Mouse (Mus musculus): Measurements from ENCODE around the gene Mapk8ip3. TPM values are rescaled to one million over a fixed set of nuclear protein-coding genes. Genes with fewer than 3 reads are reported as not detected.

Mapk8ip3 gene
- polyA plus RNA-seq, 1 experiment from 2014 or later, result 38.3 TPM

DNA sequence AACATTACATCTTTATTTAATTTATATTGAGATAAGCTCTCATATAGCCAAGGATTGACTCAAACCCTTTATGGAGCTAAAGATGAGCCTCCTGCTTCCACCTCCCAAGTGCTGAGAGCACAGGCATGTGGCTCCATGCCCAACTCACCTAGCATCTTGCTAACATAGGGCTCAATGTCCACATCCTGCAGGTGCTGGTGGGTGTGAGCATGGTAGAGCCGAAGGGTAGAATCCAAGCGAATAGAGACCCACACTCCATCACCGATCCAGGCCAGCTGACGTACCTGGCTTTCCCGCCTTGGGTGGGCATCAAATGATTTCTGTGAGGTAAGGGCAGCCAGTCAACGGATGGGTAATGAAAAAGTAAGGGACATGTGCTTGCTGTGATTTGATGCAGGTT is 36.8 kb downstream of the Mapk8ip3 start:
- Histone ChIP-seq H3K9ac (no peak overlapping the region), H3K9me3 (replicated peaks) (no peaks in the 10 kb centered on the region), H3K4me3 (replicated peaks) (no peak overlapping the region), H3K27me3 (no peaks in the 10 kb centered on the region), H3K27ac (replicated peaks) (no peak overlapping the region), H3K36me3 (peaks cover 77% of the 10 kb centered on the region), H3K4me1 (peaks cover 30% of the 10 kb centered on the region), H3K4me2 (replicated peaks) (no peak overlapping the region)
- WGBS, result 89% methylated on average over 6 of the region's 6 CpGs
- no peak for ATAC-seq (ENCODE audit: insufficient number of reproducible peaks, low FRiP score, low TSS enrichment, low read depth)

DNA sequence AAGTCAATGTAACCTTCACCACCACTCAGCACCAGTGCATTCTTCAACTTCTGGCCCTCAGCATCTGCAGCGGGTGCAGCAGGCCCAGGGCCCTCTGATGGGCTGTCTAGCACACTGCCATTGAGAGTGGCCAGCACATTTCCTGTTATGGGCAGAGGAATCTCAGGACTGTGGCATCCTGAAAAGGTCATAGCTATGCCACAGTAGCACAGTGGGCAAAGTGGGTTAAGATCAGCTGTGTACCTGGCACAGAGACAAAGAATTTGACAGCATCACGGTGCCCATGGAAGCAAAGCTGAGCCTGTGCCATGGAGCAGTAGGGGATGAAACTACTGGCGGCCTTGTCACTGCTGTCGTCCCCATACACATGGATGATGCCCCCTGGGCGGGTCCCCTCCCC is 37.6 kb downstream of the Mapk8ip3 start:
- H3K27me3 ChIP-seq, result no peaks in the 10 kb centered on the region
- H3K4me1 ChIP-seq, result peaks cover 33% of the 10 kb centered on the region
- no peak overlapping the region for H3K4me3 ChIP-seq (replicated peaks)
- 70% methylated on average over 5 of the region's 5 CpGs for WGBS
- H3K9ac ChIP-seq, result no peak overlapping the region
- H3K27ac ChIP-seq (replicated peaks), result no peak overlapping the region
- no peak for ATAC-seq (ENCODE audit: insufficient number of reproducible peaks, low FRiP score, low TSS enrichment, low read depth)
- H3K36me3 ChIP-seq, result peaks cover 68% of the 10 kb centered on the region
- H3K4me2 ChIP-seq (replicated peaks), result no peak overlapping the region
- no peaks in the 10 kb centered on the region for H3K9me3 ChIP-seq (replicated peaks)

DNA sequence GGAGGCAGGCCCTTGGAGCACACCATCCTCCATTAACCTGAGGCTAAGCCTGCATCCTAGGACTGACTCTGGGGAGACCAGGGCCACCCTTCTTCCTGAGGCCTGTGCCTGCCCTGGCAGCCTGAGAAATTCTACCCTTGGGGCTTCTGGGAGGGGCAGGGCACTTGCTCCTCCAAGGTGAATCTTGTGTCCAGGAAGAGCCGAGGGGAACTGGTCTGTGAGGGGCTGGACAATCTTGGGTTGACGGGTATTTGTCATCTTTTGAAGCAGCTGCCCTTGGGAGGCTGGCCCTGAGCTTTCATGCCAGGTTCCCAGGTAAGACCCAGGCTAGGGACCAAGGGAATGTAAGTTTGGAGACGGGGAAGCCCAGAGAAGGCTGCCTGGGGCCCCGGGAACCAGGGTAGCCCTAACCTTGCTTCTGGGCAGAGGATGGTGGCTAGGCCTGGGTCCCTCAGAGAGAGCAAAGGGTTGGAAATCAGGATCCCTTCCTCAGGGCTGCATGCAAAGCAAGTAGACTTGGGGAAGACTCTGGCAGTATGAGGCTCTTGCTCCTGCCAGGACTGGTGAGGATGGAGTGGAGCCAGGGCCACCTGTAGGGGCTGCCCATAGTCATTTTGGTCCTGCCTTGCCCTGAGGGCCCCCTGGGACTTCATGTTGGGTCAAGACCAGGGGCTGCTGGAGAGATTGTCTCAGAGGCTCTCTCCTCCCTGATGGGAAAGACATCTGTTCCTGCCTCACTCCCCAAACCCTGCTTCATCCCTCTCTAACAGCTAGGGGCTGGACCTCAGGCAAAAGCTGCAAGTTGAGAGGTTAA is 38.5 kb downstream of the Mapk8ip3 start:
- H3K27me3 ChIP-seq, result no peaks in the 10 kb centered on the region
- no peaks in the 10 kb centered on the region for H3K9me3 ChIP-seq (replicated peaks)
- ATAC-seq (ENCODE audit: insufficient number of reproducible peaks, low FRiP score, low TSS enrichment, low read depth), result no peak
- peaks cover 66% of the 10 kb centered on the region for H3K36me3 ChIP-seq
- H3K4me1 ChIP-seq, result peaks cover 42% of the 10 kb centered on the region
- no peak overlapping the region for H3K27ac ChIP-seq (replicated peaks)
- no peak overlapping the region for H3K4me3 ChIP-seq (replicated peaks)
- no peak overlapping the region; the same call in 1 of the 2 replicates for H3K9ac ChIP-seq
- 75% methylated on average over 4 of the region's 4 CpGs for WGBS
- H3K4me2 ChIP-seq (replicated peaks), result no peak overlapping the region

DNA sequence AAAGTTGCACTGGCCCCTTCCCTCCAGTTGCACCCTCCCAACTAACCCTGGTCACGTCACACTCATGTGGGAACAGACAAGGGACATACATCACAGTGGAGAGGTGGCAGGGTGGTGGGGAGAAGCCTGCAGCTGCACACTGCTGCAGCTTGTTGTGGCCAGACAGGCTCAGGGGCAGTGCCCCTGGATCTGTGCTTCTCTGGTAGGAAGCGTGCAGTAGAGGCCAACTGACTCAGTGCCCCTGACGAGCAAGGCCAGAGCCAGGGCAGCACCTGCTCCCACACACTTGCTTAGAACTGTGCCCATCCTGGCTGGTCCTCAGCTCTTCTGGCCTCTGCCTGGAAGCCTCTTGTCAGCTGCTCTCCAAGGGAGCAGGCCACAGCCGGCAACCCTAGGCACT is 39.2 kb downstream of the Mapk8ip3 start:
- Histone ChIP-seq H3K4me2 (replicated peaks) (peak overlapping the region; percentile 95; the same call in 1 of the 2 replicates), H3K4me3 (replicated peaks) (peak overlapping the region; percentile 84), H3K36me3 (peaks cover 66% of the 10 kb centered on the region), H3K4me1 (peaks cover 43% of the 10 kb centered on the region), H3K9ac (no peak overlapping the region; the same call in 1 of the 2 replicates), H3K27me3 (no peaks in the 10 kb centered on the region), H3K9me3 (replicated peaks) (no peaks in the 10 kb centered on the region), H3K27ac (replicated peaks) (no peak overlapping the region)
- WGBS, result 74% methylated on average over 4 of the region's 4 CpGs
- ATAC-seq (ENCODE audit: insufficient number of reproducible peaks, low FRiP score, low TSS enrichment, low read depth), result no peak

DNA sequence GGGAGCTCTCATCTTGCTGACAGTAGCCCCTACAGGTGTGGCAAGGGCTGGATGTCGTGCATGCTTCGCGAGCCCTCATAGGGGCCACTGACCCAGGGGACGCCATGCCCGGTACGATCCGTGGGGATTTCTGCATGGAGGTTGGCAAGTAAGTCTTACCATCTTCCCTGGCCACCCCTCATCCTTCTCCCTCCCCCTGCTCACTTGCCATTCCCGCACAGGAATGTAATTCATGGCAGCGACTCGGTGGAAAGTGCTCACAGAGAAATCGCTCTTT is 39.8 kb downstream of the Mapk8ip3 start:
- H3K4me3 ChIP-seq (replicated peaks), result peak overlapping the region; percentile 84
- no peaks in the 10 kb centered on the region for H3K27me3 ChIP-seq
- peak overlapping the region; percentile 72; the same call in 1 of the 2 replicates for H3K27ac ChIP-seq (replicated peaks)
- H3K4me1 ChIP-seq, result peaks cover 43% of the 10 kb centered on the region
- H3K9me3 ChIP-seq (replicated peaks), result no peaks in the 10 kb centered on the region
- no peak for ATAC-seq (ENCODE audit: insufficient number of reproducible peaks, low FRiP score, low TSS enrichment, low read depth)
- WGBS, result 28% methylated on average over 11 of the region's 11 CpGs
- peaks cover 66% of the 10 kb centered on the region for H3K36me3 ChIP-seq
- peak overlapping the region; percentile 83 for H3K9ac ChIP-seq
- H3K4me2 ChIP-seq (replicated peaks), result peak overlapping the region; percentile 95

DNA sequence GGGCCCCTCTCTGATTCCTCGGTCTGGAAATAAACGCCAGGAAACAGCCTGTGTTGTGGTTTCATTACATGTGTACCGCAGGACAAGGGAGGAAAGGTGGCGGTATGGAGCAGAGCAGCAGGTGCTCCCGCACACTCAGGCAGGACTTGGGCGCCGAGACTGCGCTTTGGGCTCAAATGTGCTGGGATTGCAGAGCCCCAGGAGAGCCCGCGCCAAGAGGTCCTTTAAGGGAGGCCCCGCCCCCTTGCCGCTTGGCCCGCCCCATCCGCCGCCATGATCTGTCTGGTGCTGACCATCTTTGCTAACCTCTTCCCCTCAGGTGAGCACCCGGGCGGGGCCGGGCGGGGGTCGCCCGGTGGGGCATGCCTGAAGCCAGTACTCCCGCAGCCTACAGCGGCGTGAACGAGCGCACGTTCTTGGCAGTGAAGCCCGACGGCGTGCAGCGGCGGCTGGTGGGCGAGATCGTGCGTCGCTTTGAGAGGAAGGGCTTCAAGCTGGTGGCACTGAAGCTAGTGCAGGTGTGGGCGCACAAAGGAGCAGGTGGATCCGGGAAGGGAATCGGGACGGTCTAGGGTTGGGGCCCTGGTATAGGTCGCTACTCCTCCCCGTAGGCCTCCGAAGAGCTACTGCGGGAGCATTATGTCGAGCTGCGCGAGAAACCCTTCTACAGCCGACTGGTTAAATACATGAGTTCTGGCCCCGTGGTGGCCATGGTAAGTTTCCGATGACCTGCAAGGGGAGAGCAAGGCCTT is 40.4 kb downstream of the Mapk8ip3 start, which contains the start of gene Nme3:
Nme3 (plus strand) TSS at position 260 of the 752 bp plus-strand sequence.
- Histone ChIP-seq H3K36me3 (peaks cover 64% of the 10 kb centered on the region), H3K27ac (replicated peaks) (peak within 1 kb of the TSS; percentile 91), H3K4me3 (replicated peaks) (peak within 1 kb of the TSS; percentile 84), H3K4me1 (peaks cover 43% of the 10 kb centered on the region), H3K9ac (peak within 1 kb of the TSS; percentile 83), H3K27me3 (no peaks in the 10 kb centered on the region), H3K9me3 (replicated peaks) (no peaks in the 10 kb centered on the region), H3K4me2 (replicated peaks) (peak within 1 kb of the TSS; percentile 95)
- WGBS, result 1% methylated on average over 50 of the region's 50 CpGs
- peak; percentile 62 for ATAC-seq (ENCODE audit: insufficient number of reproducible peaks, low FRiP score, low TSS enrichment, low read depth)

DNA sequence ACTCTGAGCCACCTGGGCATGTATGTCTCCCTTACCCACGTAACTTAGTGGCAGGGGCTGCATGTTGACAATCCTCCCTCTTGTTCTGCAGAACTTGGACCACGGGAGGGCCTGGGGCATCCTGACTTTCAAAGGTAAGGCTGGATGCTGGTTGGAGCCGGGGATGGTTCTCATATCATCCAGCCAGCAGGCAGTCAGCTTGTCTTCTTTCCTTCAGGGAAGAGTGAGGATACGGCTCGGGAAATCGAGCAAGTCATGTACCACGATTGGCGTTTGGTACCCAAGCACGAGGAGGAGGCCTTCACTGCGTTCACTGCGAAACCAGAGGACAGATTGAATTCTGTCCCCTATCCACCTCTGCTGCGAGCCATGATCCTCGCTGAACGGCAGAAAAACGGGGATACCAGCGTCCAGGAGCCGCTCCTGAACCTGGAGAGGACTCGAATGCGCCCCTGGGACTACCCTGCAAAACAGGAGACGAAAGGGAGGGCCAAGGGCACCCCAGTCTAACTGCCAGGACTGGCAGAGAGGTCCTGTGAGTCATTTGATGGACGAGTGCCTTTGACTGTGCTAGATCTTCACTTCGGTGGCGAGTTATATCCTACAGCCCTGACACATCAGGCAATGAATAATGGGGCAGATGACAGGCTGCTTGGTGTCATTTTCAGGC is 41.1 kb downstream of the Mapk8ip3 start:
- H3K4me2 ChIP-seq (replicated peaks), result peak overlapping the region; percentile 95
- H3K9ac ChIP-seq, result peak overlapping the region; percentile 83
- 10% methylated on average over 23 of the region's 23 CpGs for WGBS
- peaks cover 64% of the 10 kb centered on the region for H3K36me3 ChIP-seq
- H3K9me3 ChIP-seq (replicated peaks), result no peaks in the 10 kb centered on the region
- H3K4me3 ChIP-seq (replicated peaks), result peak overlapping the region; percentile 84
- peaks cover 43% of the 10 kb centered on the region for H3K4me1 ChIP-seq
- ATAC-seq (ENCODE audit: insufficient number of reproducible peaks, low FRiP score, low TSS enrichment, low read depth), result no peak
- H3K27ac ChIP-seq (replicated peaks), result peak overlapping the region; percentile 91
- no peaks in the 10 kb centered on the region for H3K27me3 ChIP-seq

DNA sequence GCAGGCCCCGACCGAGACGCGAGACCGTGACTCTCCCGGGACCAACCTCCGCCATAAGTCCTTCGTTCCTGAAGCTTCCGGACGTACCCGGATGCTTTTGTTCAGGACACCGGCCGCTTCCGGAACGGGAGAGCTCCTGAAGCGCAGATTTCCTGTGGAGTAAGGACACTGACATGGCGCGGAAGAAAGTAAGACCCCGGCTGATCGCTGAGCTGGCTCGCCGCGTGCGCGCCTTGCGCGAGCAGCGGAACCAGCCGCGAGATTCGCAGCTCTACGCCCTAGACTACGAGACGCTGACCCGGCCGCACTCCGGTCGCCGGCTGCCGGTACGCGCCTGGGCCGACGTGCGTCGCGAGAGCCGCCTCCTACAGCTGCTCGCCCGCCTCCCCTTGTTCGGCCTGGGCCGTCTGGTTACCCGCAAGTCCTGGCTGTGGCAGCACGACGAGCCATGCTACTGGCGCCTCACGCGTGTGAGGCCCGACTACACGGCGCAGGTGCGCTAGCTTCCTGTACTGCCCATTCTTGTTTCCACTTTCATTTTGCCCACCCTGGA is 41.7 kb downstream of the Mapk8ip3 start, which contains the start of the genes Eme2 and Mrps34:
Eme2 (minus strand) TSS at position 93 of the 553 bp plus-strand sequence.
Mrps34 (plus strand) TSS at position 122 of the 553 bp plus-strand sequence.
- no peaks in the 10 kb centered on the region for H3K27me3 ChIP-seq
- under 1% methylated on average over 62 of the region's 62 CpGs for WGBS
- peaks cover 64% of the 10 kb centered on the region for H3K36me3 ChIP-seq
- 0 out of 2 replicates have a peak, but pooled peaks have one; percentile 59 for ATAC-seq (ENCODE audit: insufficient number of reproducible peaks, low FRiP score, low TSS enrichment, low read depth)
- H3K27ac ChIP-seq (replicated peaks), result peak within 1 kb of the TSS; percentile 91
- peak within 1 kb of the TSS; percentile 83 for H3K9ac ChIP-seq
- peak within 1 kb of the TSS; percentile 95 for H3K4me2 ChIP-seq (replicated peaks)
- peak within 1 kb of the TSS; percentile 84 for H3K4me3 ChIP-seq (replicated peaks)
- H3K4me1 ChIP-seq, result peaks cover 43% of the 10 kb centered on the region
- H3K9me3 ChIP-seq (replicated peaks), result no peaks in the 10 kb centered on the region

DNA sequence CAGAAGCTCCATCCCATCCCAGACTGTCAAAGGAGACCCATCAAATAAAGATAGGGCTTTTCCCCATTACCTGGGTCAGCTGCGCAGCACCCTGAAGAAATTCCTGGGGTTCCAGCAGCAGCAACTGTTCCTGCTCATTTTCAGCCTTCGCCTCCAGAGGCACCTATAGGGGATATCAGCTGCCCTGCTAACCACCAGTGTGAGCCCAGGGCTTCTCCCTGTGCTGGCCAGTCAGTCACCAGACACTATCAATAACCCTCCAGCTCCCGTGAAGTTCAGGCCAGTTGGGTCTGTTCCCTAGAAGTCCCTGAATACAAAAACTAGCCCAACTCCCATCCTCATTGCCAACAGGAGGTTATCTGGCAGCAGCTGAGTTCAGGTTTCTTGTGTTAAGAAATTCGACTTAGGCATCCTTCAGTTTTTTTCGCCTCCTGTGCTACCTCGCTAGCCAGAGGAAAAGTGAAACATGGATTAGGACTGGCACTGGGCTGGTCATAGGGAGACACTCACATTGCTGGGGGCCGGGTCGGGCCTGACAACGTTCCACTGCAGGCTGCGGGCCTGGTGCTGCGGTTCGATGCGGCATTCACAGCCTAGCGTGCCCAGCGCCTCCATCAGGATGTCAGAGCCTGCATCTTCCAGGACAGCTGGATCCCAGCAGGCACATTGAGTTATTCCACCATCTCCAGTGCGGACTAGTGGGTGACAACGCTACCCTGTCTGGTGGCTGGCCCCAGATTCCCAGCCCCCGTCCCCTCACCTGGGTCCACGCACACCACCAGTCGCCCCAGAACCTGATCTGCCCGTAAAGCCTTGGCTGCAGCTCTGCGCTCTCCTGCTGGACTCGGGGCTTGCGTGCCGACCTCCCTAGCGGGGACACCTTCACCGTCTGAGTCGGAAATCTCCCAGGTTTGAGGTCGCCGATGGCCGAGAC is 42.4 kb downstream of the Mapk8ip3 start:
- no peak for ATAC-seq (ENCODE audit: insufficient number of reproducible peaks, low FRiP score, low TSS enrichment, low read depth)
- Histone ChIP-seq H3K4me2 (replicated peaks) (peak overlapping the region; percentile 95), H3K4me3 (replicated peaks) (peak overlapping the region; percentile 84), H3K36me3 (peaks cover 62% of the 10 kb centered on the region), H3K27me3 (no peaks in the 10 kb centered on the region), H3K9me3 (replicated peaks) (no peaks in the 10 kb centered on the region), H3K9ac (peak overlapping the region; percentile 83), H3K4me1 (peaks cover 43% of the 10 kb centered on the region), H3K27ac (replicated peaks) (peak overlapping the region; percentile 91)
- WGBS, result 9% methylated on average over 31 of the region's 31 CpGs

DNA sequence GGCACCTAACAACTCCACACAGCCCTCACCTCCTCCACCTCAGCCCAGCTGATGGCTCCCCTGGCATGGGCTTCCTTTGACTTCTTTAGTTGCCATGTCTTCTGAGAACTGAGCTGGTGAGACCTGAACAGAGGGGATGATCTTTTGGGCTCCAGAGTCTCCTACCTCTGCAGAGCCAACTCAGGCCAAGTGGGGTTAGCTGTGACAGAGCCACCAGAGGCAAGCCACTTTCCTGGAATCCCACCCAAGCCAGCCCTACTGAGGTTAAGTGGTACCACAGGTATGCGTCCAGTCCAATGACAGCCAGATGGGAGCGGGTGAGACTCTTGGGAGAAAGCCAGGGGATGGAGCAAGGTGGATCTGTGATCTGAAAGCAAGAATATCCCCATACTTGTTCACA is 43.5 kb downstream of the Mapk8ip3 start:
- H3K36me3 ChIP-seq, result peaks cover 60% of the 10 kb centered on the region
- H3K4me3 ChIP-seq (replicated peaks), result peak overlapping the region; percentile 84
- peaks cover 47% of the 10 kb centered on the region for H3K4me1 ChIP-seq
- no peak overlapping the region for H3K27ac ChIP-seq (replicated peaks)
- H3K27me3 ChIP-seq, result no peaks in the 10 kb centered on the region
- 89% methylated on average over 2 of the region's 2 CpGs for WGBS
- no peak for ATAC-seq (ENCODE audit: insufficient number of reproducible peaks, low FRiP score, low TSS enrichment, low read depth)
- no peak overlapping the region for H3K9ac ChIP-seq
- no peaks in the 10 kb centered on the region for H3K9me3 ChIP-seq (replicated peaks)
- 0 out of 2 replicates have a peak overlapping the region, but pooled peaks have one; percentile 95 for H3K4me2 ChIP-seq (replicated peaks)

All from embryonic facial prominence, embryonic 15.5 days (tissue).